14 mouse cellular contexts compared by ENCODE assay signal in the genomic region with DNA sequence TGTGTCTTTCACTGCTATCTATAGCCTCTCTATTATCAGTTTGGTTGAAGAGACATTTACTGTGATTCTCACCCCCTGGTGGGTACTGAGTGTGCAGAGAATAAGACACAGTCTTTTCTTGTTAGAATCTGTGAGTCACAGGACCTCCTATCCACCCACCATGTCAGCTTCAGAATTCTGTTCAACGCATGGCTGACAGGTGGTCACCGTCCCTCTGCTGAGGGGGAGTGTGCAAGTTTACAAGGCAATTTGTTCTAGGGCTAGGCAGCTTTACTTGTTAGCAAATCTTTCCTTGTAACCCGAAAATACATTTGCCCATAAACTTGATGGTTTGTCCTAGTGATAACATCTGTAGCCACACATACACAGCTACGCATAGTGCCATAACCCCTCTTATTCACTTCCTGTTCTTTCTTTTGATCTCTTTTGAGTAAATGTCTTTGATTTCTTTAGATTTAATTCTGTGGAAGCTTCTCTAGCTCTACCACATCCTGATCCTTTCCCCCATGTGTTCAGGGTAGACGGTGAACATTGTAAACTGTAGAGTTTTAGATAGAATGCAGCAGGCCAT.
DNase-seq lines count a peak whose midpoint lies in the region; ATAC-seq lines count a peak whose summit lies in the region.
"Had no signal": no experiment of that assay in that cellular context is flagged by ENCODE, and none has a peak within 500 bp of the region (broad histone marks: within the 10 kb centered on the region; RNA-seq: fewer than 3 reads in every experiment).

No protein-coding gene starts in this region.

- no peak overlapping the region for H3K27ac ChIP-seq in intestine, embryonic 15.5 days
- H3K27ac ChIP-seq: embryonic facial prominence, embryonic 13.5 days; forebrain, embryonic 15.5 days; heart, adult 2 months; kidney, embryonic 15.5 days had no signal

- no peaks in the 10 kb centered on the region for H3K9me3 ChIP-seq in intestine, embryonic 15.5 days
- H3K9me3 ChIP-seq: embryonic facial prominence, embryonic 13.5 days; forebrain, embryonic 15.5 days; kidney, embryonic 15.5 days had no signal

- WGBS in intestine, embryonic 15.5 days: 61% methylated on average over 5 of the region's 5 CpGs

- H3K9ac ChIP-seq in intestine, embryonic 15.5 days: no peak overlapping the region
- H3K9ac ChIP-seq: embryonic facial prominence, embryonic 13.5 days; forebrain, embryonic 15.5 days; kidney, embryonic 15.5 days had no signal

- H3K4me1 ChIP-seq in intestine, embryonic 15.5 days (replicated peaks): no peaks in the 10 kb centered on the region
- H3K4me1 ChIP-seq: embryonic facial prominence, embryonic 13.5 days; forebrain, embryonic 15.5 days; kidney, embryonic 15.5 days had no signal

- no peaks in the 10 kb centered on the region for H3K27me3 ChIP-seq in intestine, embryonic 15.5 days (replicated peaks)
- H3K27me3 ChIP-seq: embryonic facial prominence, embryonic 13.5 days; forebrain, embryonic 15.5 days; kidney, embryonic 15.5 days had no signal

- no peak overlapping the region for H3K4me2 ChIP-seq in intestine, embryonic 15.5 days (replicated peaks)
- H3K4me2 ChIP-seq: embryonic facial prominence, embryonic 13.5 days; forebrain, embryonic 15.5 days; kidney, embryonic 15.5 days had no signal

- no peaks in the 10 kb centered on the region for H3K36me3 ChIP-seq in intestine, embryonic 15.5 days
- H3K36me3 ChIP-seq: embryonic facial prominence, embryonic 13.5 days; forebrain, embryonic 15.5 days; kidney, embryonic 15.5 days had no signal

- no peak overlapping the region for H3K4me3 ChIP-seq in intestine, embryonic 15.5 days (replicated peaks)
- H3K4me3 ChIP-seq: embryonic facial prominence, embryonic 13.5 days; forebrain, embryonic 15.5 days; heart, adult 2 months; kidney, embryonic 15.5 days had no signal

- ATAC-seq in intestine, embryonic 15.5 days: no peak
- ATAC-seq: forebrain, embryonic 15.5 days had no signal

- DNase-seq in right cerebral cortex, adult 18-20 months: peak; percentile 85
- DNase-seq in right cerebral cortex, postnatal 4 days: no peak
- DNase-seq in frontal cortex, postnatal 14 days (ENCODE audit: low spot score in 2 of 2): peak; percentile 19 to 41
- DNase-seq in left cerebral cortex, adult 9 months (ENCODE audit: low spot score in 2 of 2): peak; percentile 73 to 84
- DNase-seq in telencephalon, adult 2 months (ENCODE audit: low read depth, low spot score): peak; percentile 85
- DNase-seq in cerebellum, adult 8-10 months: no peak
- DNase-seq in embryo, embryonic 9.5 days (ENCODE audit: extremely low spot score): no peak
- DNase-seq: cerebellum, adult 9-11 months; heart, adult 2 months; lung, postnatal 4 days had no signal

Comparison
In these comparisons a context has a peak if more than half of its experiments do, and no peak if none do; other contexts are left out.
1. DNase-seq: peak in right cerebral cortex, adult 18-20 months (single experiment), frontal cortex, postnatal 14 days (2 of 2), left cerebral cortex, adult 9 months (2 of 2) and telencephalon, adult 2 months (single experiment); none in right cerebral cortex, postnatal 4 days (single experiment), cerebellum, adult 8-10 months (single experiment) and embryo, embryonic 9.5 days (single experiment).